Mouse (Mus musculus) megakaryocyte progenitor cell, adult 5-6 weeks (primary cell): ENCODE measurements around the gene Msantd3. TPM values are rescaled to one million over a fixed set of nuclear protein-coding genes. Genes with fewer than 3 reads are reported as not detected.

ENCODE experiments used
- ATAC-seq: replicated peaks from 2 replicates; pipeline ENCODE4 v1.8.0; 2016; ENCODE audit warnings: mild to moderate bottlenecking, moderate TSS enrichment, inconsistent platforms; ENCODE audit not compliant: poor library complexity
- total RNA-seq, 2 experiments: library from RNA; stranded (forward) in 1 of 2; stranded (reverse) in 1 of 2; fragments of 157-497, 149-512 nt in 1 of 2; fragments of 200-1000 nt in 1 of 2; gene quantifications; 2 replicates each; pipeline versions ENCODE4 v1.2.3 to v1.2.4; 2015 to 2017

The Msantd3 gene
- total RNA-seq, 2 experiments from 2014 or later = 62.9 to 68.9 TPM

- ATAC-seq = peak; percentile 63
Observed at GRCm38 (mm10) chr4:48552486-48553064, 12.8 kb downstream of the Msantd3 start.

- peak; percentile 70 for ATAC-seq
Observed at GRCm38 (mm10) chr4:48554132-48554531, 14.4 kb downstream of the Msantd3 start.

GRCm38 (mm10) chr4:48555729-48556128 is 16.0 kb downstream of the Msantd3 start:
- peak; percentile 35 for ATAC-seq

GRCm38 (mm10) chr4:48559652-48560051 is 19.9 kb downstream of the Msantd3 start:
- ATAC-seq = no peak

- no peak for ATAC-seq
Observed at GRCm38 (mm10) chr4:48561824-48562223, 22.1 kb downstream of the Msantd3 start.

GRCm38 (mm10) chr4:48564962-48565361 is 25.2 kb downstream of the Msantd3 start:
- ATAC-seq = no peak

GRCm38 (mm10) chr4:48576361-48576760 is 36.6 kb downstream of the Msantd3 start:
- no peak for ATAC-seq

GRCm38 (mm10) chr4:48577831-48578230 is 38.1 kb downstream of the Msantd3 start:
- ATAC-seq = no peak

- no peak for ATAC-seq
Observed at GRCm38 (mm10) chr4:48578399-48578798, 38.7 kb downstream of the Msantd3 start.

GRCm38 (mm10) chr4:48579475-48580110 is 39.9 kb downstream of the Msantd3 start:
- ATAC-seq = no peak

- ATAC-seq = no peak
Observed at GRCm38 (mm10) chr4:48581201-48581600, 41.5 kb downstream of the Msantd3 start.

GRCm38 (mm10) chr4:48581993-48582392 is 42.3 kb downstream of the Msantd3 start:
- ATAC-seq = no peak

GRCm38 (mm10) chr4:48582941-48583340 is 43.2 kb downstream of the Msantd3 start:
- no peak for ATAC-seq

- no peak for ATAC-seq
Observed at GRCm38 (mm10) chr4:48584421-48585240, 44.9 kb downstream of the Msantd3 start, which contains the start of gene Tmeff1. Gene Tmeff1, plus strand, starts transcription at chr4:48585174.

GRCm38 (mm10) chr4:48585241-48586098 is 45.7 kb downstream of the Msantd3 start:
- ATAC-seq = peak; percentile 51

GRCm38 (mm10) chr4:48586099-48586821 is 46.5 kb downstream of the Msantd3 start:
- ATAC-seq = no peak; the same call in 1 of the 2 replicates

GRCm38 (mm10) chr4:48587526-48587925 is 47.8 kb downstream of the Msantd3 start:
- no peak for ATAC-seq

GRCm38 (mm10) chr4:48588576-48588975 is 48.8 kb downstream of the Msantd3 start:
- no peak for ATAC-seq

- peak; percentile 60 for ATAC-seq
Observed at GRCm38 (mm10) chr4:48590862-48591261, 51.1 kb downstream of the Msantd3 start.

- ATAC-seq = no peak
Observed at GRCm38 (mm10) chr4:48591390-48591789, 51.7 kb downstream of the Msantd3 start.
